Mouse (Mus musculus) adrenal gland, adult 2 months (tissue): Measurements from ENCODE around the gene Sox1. TPM values are rescaled to one million over a fixed set of nuclear protein-coding genes. Genes with fewer than 3 reads are reported as not detected.

Experiments
- DNase-seq: peaks from one replicate; pipeline ENCODE4 v3.0.0; 2021
- polyA plus RNA-seq: library from polyadenylated mRNA; depleted of rRNA; stranded (reverse); fragments of >200 nt; gene quantifications from 2 replicates; pipeline ENCODE4 v1.2.3, GENCODE M21; 2012
- total RNA-seq, 2 experiments: library from RNA; stranded (reverse); gene quantifications; 2 replicates each; pipeline ENCODE4 v1.2.3; 2021

Sox1 gene
- total and polyA plus RNA-seq, 3 experiments = 0.04 TPM; not detected in 2

- no peak for DNase-seq
Observed at GRCm38 (mm10) chr8:12389116-12389471, 6.0 kb upstream of the Sox1 start.

GRCm38 (mm10) chr8:12389801-12390639, 5.1 kb upstream of the Sox1 start:
- no peak for DNase-seq

- DNase-seq = no peak
Observed at GRCm38 (mm10) chr8:12390640-12391365, 4.3 kb upstream of the Sox1 start.

GRCm38 (mm10) chr8:12391366-12392250, 3.5 kb upstream of the Sox1 start:
- DNase-seq = no peak

GRCm38 (mm10) chr8:12392801-12393200, 2.3 kb upstream of the Sox1 start:
- no peak for DNase-seq

- no peak for DNase-seq
Observed at GRCm38 (mm10) chr8:12394385-12395000, 602 bp upstream of the Sox1 start.

- no peak for DNase-seq
Observed at GRCm38 (mm10) chr8:12396501-12397345, 1.6 kb downstream of the Sox1 start.

- DNase-seq = no peak
Observed at GRCm38 (mm10) chr8:12397346-12397925, 2.3 kb downstream of the Sox1 start.

GRCm38 (mm10) chr8:12398011-12398945, 3.2 kb downstream of the Sox1 start:
- no peak for DNase-seq

GRCm38 (mm10) chr8:12399421-12400205, 4.5 kb downstream of the Sox1 start:
- DNase-seq = no peak

GRCm38 (mm10) chr8:12400611-12401390, 5.7 kb downstream of the Sox1 start:
- DNase-seq = no peak

- no peak for DNase-seq
Observed at GRCm38 (mm10) chr8:12401391-12402270, 6.5 kb downstream of the Sox1 start.

GRCm38 (mm10) chr8:12402709-12403108, 7.6 kb downstream of the Sox1 start:
- DNase-seq = no peak

- no peak for DNase-seq
Observed at GRCm38 (mm10) chr8:12408020-12408419, 12.9 kb downstream of the Sox1 start.

GRCm38 (mm10) chr8:12409976-12410375, 14.9 kb downstream of the Sox1 start:
- DNase-seq = no peak

- peak; percentile 48 for DNase-seq
Observed at GRCm38 (mm10) chr8:12417056-12417455, 22.0 kb downstream of the Sox1 start.

GRCm38 (mm10) chr8:12420537-12420936, 25.4 kb downstream of the Sox1 start:
- DNase-seq = no peak
